Mouse (Mus musculus) induced T-regulatory cell, adult 2 months (primary cell): ENCODE data around the gene Lgals2.
A peak's percentile ranks its signal among the peaks of the same experiment; 100 is the strongest.

Experiments used
- DNase-seq: peaks from one replicate; pipeline ENCODE4 v3.0.0-alpha.2; 2012; ENCODE audit warnings: low read depth

Lgals2 gene

GRCm38 (mm10) chr15:78843581-78844469 lies 11.5 kb downstream of the Lgals2 start:
- DNase-seq, result peak; percentile 46

GRCm38 (mm10) chr15:78842371-78843163 lies 12.8 kb downstream of the Lgals2 start, which contains the start of gene Cdc42ep1:
Cdc42ep1 (plus strand) TSS chr15:78842624.
- DNase-seq, result peak; percentile 47

- DNase-seq, result no peak
These were observed 14.1 kb downstream of the Lgals2 start for GRCm38 (mm10) chr15:78841161-78841790.

DNA sequence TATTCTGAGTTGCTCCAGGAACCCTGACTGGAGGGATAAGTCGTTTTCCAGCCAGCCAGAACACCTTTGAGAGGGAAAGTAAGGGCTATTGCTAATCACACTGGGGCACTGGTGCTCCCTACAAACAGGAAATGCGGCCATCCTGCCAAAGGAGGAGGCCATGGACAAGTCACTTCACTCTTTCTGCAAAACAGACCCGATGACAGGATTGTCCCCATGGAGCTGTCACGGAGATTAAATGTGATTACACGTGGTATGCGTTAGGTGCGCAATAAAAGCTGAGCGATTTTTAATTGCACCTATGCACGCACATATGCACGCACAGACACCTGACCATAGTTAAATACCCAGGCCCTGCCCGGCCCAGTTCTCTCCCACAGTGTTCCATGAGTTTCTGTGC lies 14.6 kb downstream of the Lgals2 start:
- DNase-seq, result no peak

DNA sequence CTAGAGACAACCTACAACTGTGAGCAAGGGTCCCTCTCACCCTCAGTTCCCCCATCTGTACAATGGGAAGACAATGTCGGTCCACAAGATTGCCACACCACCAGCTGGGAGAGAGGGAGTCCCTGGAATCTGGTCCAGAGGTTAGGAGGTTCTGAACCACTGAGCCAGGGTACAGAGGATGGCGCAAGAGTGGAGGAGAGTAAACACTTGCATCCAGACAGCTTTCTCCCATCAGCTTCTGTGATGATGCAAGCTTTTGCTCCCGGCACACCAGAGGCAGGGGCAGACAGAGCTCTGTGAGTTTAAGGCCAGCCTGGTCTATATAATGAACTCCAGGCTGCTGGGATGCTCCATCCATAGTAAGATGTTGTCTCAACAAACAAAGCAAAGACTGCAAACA lies 15.1 kb downstream of the Lgals2 start:
- DNase-seq, result no peak

DNA sequence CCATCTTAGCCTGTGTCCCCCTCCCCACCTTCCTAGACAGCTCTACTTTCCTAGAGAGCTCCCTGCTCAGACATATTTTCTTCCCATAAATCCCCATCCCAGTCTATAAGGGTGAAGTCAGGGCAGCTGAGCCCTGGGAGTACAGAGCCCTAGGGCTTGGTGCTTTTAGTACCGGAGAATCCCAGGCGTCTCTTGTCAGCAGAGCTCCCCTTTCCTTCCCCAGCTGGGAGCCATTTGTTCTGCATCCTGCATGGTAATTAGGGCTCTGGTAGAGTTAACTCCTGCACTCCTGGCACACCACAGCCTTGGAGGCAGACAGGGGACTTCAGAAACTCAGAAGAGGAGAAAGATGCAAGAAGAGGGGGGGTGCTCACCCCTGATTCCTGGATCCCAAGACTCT lies 15.6 kb downstream of the Lgals2 start:
- no peak for DNase-seq

DNA sequence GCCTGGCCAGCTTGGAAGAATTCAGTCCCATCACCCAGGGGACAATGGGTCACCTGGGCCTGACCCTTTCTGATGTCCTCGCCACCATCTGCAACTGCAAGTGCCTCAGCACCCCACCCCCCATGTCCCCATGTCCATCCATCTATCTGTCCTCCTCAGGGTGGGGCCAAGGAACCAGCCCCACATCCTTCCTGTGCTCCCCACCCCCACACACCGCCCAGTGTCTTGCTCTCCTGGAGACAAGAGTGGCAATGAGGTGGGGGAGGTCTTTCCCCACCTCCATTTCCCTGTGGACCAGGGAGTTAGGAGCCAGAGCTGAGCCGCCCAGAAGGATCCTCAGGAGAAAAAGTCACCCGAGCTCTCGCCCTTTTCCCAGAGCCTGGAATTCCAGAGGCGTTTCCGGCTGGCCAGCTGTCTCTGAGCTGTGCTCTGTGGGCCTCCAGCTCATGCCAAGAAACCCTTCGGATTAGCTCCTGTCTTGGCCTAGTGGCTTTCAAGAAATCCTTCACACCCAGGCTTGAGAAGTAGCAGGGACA lies 19.2 kb downstream of the Lgals2 start:
- no peak for DNase-seq

DNA sequence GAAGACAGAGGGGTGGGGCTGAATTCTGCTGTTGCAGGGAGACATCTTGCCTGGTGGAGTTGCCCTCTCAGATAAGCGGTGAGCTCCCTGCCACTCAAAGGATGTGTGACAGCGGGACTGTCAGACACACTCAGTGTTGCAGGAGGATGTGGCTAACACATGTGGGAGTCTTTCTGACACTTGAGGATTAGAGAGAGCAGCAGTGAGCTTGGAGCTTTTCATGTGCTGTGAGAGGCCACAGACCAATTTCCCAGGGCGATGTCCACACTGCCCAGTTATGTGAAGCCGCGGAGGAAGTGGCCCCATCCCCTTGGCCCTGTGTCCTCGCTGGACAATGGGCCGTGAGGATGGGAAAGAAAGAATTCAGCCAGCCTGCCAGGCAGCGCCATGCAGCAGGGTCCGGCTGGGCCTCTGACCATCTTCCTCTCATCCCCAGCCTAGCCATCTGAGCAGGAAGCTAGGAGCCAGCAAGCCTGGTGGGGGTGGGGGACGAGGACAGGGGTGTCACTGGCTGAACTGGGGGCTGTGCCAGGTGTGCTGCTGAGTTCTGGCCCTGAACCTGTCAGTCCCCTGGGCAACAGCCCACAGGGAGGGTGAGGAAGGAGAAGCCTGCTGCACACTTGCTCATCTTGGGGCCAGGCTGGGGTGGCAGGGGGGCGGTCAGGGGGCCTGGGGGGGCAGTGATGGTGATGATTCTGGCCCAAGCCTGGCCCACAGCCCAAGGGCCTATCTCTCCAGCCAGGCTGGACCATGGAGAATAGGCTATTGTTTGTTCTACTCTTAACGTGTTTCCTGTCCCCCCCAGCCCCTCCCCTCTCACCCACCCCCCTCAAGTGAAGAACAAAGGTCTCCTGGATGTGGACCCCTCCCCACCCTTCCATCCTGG lies 19.9 kb downstream of the Lgals2 start:
- DNase-seq, result peak; percentile 79

- no peak for DNase-seq
These were observed 20.9 kb downstream of the Lgals2 start for GRCm38 (mm10) chr15:78834233-78835005.

GRCm38 (mm10) chr15:78833582-78833981 lies 21.7 kb downstream of the Lgals2 start:
- peak; percentile 48 for DNase-seq

GRCm38 (mm10) chr15:78832701-78833123 lies 22.6 kb downstream of the Lgals2 start:
- DNase-seq, result no peak

DNA sequence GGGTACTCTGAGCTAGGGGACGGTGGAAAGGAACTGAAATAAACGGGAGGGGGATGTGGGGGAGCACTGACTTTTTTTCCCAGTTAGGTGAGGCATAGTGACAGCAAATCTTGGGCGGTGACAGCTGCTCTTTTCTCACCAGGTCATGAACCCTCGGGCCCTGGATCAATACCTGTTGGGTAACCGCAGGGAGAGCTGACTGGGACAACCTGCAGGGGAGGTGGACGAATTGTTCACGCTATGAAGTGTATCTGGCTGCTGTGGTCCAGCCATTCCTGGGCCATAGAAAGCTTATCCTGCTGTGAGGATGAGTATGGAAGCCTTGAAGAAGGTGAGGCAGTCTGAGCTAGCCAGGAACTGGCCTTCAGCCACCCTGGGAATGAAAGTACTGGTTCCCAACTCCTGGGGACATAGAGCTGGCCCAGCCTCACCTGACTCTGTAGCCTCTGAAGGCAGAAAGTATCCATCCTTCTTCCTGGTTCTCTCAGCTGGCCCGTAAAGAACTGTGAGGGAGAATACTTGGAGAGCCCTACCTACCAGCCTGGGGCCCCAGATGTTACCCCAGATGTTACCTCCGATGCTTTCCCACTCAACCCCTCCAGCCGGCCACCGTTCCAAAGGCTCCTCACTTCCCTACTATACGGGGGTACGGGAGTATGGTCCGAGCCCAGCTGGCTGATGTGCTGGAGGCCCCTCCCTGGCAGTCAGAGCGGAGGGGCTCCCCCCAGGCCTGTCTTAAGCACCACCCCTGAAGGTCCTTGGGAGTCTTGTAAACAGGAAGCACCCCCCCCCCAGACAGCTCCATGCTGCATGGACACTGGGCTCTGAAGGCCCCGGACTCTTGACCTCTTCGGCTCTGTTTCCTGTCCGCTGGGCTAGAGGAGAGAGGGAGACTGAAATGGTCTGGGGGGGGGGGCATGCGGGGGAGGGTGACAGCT lies 23.3 kb downstream of the Lgals2 start:
- no peak for DNase-seq

DNA sequence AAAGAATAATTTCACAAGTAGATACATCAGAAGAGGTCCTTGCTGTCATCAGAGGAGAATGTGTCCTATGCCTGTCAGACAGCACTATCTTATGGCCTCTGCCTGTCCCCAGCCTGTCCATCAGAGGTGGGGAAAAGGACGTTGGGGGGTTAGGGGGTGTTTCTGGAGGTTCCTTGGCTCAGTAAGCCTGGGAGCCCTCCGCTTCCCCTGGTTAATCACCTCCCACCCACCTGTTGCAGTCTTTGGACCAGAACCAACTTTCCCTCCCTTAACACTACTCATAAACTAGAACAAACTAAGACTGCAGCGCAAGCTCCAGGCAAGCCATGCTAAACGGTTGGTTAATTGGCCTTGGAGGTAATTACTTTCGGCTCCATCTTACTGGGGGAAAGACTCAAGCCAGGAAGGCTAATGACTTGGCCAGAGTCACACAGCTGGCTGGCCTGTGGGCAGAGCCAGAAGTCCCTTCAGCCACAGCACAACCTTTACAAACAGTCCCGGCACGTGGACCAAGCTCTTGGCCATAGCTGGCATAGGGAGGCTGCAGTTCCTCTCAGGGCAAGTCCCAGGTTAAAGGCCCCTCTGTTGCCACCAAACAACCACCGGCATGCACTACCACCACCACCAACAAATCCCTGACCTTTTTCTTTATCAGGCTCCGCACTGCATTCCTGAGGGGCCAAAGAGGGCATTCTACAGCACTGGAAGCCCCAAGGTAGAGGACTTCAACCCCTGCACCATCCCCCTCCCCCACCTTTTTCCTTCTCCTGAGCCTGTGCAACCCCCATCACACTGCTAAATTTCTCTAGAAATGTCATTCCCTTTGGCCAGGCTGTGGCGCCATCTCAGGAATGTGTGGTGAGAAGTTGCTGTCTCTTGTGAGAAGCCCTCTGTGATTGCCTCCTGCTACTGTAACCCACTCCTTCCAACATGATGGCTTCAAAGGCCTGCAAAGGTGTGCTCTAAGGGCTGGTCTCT lies 24.3 kb downstream of the Lgals2 start:
- DNase-seq, result no peak

- no peak for DNase-seq
These were observed 25.7 kb downstream of the Lgals2 start for GRCm38 (mm10) chr15:78829636-78830035.

- peak; percentile 69 for DNase-seq
These were observed 27.0 kb downstream of the Lgals2 start for GRCm38 (mm10) chr15:78828315-78828714.

DNA sequence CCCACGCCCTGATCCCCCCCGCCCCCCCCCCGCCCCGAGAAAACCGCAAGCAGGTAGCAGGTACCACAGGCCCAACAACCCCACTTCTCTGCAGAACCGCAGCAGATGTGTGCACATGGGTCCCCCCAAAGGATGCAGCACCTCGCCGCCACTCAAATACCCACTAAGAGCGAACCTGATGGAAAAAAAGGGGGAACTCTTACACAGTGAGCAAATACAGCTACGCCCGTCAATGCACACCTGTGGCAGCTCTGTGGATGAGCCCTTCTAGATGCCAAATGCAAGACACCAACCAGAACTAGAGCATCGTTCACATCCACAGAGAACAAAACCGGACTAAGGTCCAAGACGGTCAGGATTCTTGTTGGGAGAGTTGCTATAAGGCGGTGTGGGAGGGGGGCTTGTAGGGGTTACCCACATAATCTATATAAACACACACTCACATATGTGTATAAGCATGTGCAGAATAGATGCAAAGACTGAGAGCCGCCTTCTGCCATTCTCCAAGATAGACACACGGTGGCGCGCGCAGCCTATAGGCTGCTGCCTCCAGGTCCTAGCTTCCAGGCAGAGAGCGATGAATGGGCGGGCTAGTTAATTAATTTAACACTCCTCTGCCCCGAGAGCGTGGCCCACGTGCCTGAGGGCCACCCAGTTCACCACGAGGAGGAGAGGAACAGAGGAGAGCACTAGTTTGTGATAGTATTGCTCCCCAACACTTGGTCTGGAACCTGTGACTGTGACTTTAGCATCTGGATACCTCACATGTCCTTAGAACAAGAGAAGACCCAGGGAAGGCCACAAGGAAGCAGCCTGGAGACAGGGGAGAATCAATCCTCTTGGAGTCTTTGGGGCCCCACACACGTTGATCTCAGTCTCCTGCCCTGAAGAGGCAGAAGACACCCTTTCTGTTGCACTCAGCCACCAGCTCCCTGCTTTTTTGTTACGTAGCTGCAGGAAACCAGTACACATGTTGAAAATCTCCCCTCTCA lies 28.8 kb downstream of the Lgals2 start:
- DNase-seq, result peak; percentile 80

- DNase-seq, result no peak
These were observed 39.3 kb downstream of the Lgals2 start for GRCm38 (mm10) chr15:78816074-78816391.
